Mouse (Mus musculus) frontal cortex, postnatal 25 days (tissue): ENCODE data around the gene Prpf6.

Experiments used
- DNase-seq, 2 experiments: peaks; one replicate each; pipeline ENCODE4 v3.0.0; 2022; ENCODE audit warnings: low spot score in 2 of 2

The Prpf6 gene

DNA sequence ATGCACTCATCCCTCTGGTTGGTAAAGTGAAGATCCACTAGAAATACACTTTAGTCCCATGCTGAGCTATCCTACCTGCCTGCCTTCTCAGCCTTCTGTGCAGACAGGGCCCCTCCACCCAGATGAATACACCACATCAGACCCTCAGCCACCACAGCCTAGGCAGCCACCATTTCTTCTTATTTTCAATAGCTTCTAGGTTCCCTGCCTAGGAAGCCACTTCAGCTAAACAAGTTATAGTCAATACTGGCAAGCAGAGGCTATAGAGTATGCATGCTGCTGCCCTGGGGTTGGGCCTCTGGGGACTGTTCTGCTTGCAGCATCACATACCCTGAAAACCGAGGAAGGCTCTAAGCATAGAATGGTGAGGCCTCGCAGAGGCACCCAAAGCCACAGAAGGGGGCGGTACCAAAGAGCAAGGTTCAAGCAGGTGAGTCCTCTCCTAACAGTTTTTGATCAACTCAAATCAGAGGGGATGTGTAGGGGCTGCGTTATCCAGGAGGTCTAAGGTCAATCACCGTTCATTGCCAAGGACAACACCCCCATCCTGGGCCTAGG, at the start of gene Prpf6:
Gene Prpf6 (plus strand): TSS at position 341 of the 558 bp plus-strand sequence.
- DNase-seq, result no peak

DNA sequence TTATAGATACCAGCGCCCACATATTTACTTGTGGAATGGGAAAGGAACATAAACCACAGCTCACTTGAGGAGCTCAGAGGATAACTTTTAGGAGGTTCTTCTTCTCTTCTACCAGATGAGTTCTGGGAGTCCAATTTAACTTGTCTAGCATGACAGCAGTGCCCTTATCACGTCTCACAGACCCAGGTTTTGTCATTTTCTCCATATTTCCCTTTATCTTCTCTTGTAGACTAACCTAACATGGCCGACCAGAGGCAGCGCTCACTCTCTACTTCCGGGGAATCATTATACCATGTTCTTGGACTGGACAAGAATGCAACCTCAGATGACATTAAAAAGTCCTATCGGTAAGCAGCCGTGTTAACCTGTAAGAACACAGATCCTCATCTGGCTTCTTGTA, 45.5 kb upstream of the Prpf6 start:
- no peak for DNase-seq

DNA sequence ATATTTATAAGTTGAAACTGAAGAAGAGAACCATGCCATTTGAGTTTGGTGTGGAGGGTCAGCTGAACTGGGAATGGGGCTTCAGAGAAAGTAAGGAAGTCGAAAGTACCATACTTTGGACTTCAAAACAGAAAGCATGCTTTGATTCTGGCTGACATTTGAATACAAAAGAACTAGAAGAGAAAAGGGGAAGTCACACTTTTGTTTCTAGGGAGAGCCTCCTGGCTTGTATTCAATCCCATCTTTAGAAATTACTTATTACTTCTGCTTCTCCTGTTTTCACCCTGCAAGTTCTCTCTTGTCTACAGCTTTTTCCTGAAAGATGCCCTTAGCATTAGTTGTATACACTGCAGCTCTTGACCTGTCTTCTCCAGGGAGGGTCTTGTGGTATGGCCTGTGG, 43.4 kb upstream of the Prpf6 start:
- DNase-seq, result no peak

DNA sequence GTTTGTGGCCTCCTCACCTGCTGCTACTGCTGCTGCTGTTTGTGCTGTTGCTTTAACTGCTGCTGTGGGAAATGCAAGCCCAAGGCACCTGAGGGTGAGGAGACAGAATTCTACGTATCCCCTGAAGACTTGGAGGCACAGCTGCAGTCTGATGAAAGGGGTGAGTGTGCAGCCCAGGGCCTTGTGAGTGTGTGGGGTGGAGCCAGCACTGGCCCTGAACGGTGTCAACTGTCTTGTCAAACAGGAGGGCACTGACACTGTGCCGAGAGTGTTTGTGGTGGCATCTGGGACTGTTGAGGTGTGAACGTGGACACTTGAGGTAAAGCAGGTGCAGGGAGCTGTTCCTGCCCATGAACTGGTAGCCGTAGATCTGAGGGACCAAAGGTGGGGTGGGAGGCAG, 43.0 kb upstream of the Prpf6 start:
- DNase-seq, result no peak

DNA sequence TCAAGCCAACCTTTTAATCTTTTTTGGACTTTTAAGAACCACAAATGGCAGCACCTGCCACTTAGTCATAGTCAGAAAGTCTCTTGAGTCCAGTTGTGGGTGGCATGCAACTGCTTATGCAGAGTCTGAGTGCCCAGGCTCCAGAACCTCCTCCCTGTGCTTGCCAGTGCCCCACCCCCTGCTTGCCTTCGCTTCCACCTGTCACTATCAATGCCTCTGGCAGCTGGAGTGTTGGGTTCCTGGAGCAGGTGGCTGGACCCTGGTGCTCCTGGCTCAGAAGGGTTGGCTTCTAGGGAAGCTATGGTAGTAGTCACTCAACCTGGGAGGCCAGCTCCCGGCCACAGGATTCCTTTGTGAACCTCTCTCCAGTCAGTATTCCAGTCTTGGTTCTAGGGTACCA, 41.4 kb upstream of the Prpf6 start:
- no peak for DNase-seq

DNA sequence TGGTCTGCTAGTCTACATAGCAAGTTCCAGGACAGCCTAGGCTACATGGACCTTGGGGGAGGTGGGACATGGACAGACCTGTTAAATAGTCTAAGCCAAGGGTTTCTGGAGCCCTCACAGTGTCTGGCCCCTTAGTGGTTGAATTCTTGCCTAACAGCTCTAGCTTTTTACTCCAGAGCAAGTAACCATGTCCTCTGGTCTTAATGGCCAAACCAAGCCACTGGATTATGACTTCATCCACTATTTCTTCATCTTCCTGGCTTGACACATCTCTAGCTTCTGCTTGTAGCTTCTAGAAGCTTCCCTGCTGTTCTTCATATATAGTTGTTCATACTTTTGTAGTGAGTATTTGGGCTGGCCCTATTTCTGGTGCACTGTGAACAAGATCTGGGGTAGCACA, 37.9 kb upstream of the Prpf6 start:
- DNase-seq, result no peak

DNA sequence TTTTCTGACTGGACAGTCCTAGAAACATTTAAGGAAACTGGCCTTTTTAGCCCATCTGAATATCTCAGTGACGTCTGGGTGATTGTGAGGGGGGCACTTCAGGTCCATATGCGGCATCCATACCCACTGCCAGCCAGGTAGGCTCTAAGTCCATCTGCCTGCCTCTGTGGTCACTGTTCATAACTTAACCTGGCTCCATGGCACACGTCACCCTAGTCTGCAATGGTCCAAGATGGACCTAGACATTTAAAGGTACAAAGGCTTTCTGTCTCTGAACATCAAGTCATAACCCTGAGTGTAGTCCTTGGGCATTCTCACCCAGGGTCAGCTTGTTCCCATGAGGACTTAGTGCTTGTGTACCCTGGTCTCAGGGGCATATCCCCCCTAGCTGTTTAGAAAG, 24.3 kb upstream of the Prpf6 start:
- DNase-seq, result no peak

DNA sequence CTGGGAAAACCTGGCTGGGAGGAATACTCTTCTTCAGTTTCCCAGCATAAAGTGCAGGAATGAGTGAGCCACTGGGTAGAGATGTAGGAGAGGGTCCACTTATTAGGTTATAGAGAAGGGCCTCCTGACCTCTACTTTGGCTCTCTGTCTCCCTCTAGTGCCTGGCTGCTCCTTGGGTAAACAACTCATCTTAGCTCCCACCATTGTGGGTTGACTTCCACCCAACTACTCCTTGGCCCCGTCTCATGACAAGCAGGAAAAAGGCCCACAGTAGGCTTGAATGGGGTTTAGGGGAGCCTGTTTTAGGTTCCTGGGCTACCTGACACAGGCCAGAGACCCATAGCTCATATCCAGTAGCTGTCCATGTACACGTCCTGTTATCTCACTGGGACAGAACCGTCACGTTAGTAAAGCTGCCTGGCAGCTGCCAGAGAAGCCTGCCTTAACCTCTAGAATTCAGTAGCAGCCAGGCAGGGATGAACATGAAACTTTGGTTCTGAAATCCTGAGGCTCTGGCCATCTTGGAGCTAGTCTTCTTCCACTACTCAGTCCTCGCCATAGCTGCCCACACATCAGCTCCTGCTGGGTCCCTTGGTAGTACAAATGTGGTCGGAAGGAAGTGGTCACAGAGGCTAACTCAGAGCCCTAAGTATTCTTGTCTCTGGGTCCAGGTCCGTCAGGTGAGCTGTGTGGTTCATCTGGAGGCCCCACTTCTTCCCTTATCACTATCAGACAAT, 23.2 kb upstream of the Prpf6 start:
- no peak for DNase-seq

DNA sequence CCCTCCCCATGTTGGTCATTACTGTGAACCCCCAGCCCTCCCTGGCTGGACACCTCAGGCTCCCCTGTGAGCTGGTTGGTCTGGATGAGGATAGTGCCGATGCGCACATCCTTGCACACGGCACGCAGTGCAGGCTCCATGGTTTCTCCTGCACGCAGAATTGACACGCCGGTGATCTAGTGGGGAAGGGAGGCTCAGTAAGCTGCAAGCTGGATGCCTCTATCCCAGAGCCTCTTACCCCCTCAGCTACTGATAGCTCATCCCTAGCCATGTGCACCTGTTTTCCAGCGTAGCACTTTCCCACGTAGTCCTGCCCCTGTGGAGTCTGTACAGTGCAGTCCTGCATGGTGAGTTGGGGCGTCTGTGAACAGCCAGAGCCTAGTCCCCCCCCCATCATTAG, 21.8 kb upstream of the Prpf6 start:
- no peak for DNase-seq

DNA sequence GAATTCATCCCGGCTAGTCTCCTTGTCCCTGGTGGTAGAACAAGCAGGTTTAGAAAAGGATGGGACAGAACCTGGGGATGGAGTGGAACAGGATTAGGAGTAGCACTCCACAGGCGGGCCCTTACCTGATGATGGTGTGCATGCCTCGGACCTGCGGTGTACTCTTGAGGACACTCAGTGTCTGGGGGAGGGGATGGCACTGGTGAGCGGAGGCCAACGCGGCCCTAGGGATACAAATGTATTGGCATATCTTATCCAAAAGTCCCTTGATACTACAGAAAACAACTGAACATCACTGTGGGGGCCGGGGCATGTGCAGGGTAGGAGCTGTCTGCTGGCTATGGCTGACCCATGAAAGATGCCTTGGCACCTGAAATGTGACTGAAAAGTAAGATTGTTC, 21.3 kb upstream of the Prpf6 start:
- no peak for DNase-seq

DNA sequence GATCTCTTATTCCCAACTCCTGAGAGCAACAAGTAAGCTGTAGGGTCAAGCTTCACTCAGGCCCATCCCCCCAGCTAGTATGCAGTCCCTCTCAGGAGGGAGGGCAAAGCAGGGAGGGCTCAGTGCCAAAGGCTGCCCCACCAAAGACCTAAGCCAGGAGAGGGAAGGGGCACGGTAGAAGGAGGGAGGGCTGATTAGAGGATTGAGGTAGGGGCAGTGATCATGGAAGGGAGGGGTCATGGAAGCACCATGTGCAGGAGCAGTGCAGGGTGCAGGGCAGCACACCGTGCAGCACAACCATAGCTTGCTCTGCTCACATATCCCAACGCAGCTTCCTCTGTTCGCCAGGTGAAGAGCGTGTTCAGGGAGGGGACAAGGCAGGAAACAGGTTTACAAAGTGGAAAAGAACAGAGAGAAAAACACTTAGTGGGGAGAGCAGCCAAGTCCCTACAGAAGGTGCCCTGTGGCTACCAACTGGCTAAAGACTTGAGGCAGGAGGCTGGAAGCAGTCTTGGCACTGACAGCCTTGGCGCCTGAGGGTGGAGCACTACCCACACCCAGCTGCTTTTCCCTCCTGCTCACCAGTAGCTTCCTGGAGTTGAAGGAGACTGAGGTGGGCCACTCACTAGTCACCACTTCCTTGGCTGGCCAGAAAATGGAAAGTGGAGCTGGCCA, 20.6 kb upstream of the Prpf6 start:
- DNase-seq, result no peak

DNA sequence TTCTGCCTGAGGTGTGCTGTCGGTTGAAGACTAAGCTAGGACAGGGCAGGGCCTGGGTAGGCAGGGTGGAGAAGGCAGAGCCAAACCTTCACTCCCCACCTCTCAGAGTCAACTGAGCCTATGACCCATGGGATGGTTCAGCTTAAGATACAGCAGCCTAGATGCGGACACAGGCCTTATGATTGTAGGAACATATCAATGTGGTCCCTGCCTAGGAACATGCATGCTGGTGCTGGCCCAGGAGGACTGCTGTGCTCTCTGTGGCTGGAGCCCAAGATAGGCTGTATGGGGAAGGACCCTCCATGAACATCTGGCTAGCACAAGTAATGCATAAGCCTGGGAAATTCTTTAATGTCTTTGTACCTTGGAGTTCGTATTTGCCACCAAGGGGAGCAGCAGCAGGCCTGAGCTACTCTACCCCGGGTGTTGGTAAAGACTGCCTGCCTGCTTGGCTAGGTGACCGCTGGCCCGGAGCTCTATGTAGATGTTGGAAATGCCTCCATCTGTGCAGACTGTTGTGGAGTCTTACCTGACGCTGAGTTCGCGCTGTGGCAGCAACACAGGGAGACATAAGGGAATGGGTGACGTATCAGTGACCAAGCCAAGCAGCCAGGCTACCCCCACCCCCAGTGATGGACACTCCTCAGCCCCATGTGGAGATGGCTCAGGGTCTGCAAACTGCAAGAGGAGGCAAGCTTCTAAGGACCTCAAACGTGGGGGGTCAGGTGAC, 19.6 kb upstream of the Prpf6 start:
- no peak for DNase-seq

DNA sequence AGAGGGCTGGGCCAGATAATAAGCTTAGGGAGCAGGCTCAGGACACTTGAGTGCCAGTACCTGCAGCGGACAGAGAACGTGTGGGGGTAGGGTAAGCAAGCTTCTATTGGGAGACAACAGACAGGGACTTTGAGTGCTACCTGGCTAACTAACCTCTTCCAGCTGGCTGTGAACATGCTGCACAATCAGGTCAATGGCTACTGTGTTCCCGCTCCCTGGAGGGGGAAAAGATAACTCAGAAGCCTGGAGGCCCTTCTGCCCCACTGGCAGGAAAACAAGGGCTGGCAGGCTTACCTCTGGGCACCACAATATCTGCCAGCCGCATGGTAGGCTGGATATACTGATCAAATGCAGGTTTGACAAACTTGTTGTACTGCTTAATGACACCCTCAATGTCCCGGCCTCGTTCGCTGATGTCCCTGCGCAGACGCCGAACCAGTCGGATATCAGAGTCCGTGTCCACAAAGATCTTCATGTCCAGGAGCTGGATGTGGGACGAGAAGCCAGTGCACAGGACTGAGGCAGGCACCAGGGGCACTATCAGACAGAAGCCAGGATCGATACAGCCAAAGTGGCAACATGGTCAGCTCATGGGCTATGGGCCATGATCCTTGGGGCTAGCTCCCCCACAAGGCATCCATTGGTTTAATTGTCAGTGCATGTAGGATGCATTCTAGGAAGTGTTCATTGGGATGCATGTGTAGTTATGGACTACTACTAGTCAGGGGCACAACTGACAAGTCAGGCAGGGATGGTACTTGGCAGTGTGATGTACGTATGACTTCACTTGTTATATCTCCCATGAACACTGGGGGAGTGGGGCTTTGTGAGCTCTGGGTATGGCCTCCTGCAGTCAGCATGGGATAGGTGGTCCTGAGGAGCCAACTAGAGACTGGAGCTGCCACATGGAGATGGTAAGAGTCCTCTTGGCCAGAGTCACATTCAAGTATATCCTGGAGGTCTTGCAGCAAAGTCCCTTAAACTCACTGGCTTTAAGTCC, 18.4 kb upstream of the Prpf6 start:
- no peak for DNase-seq

DNA sequence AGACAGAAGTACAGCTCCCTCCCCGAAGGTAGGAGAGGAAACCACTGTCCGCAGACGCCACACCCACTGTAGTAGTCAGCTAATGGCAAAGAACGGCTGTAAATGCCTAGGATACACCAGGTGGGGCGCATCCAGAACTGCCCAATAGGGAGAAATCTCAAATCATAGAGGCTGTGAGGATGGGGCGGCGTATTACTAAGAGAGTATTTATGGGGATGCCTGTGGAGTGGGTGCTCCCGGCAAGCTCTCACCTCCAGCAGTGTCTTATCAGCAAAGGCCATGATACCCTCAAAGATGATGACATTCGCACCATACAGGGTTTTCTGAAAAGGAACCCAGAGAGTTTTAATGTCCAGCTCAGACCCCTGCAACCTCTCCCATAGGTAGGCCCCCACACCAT, 17.7 kb upstream of the Prpf6 start:
- DNase-seq, result no peak

DNA sequence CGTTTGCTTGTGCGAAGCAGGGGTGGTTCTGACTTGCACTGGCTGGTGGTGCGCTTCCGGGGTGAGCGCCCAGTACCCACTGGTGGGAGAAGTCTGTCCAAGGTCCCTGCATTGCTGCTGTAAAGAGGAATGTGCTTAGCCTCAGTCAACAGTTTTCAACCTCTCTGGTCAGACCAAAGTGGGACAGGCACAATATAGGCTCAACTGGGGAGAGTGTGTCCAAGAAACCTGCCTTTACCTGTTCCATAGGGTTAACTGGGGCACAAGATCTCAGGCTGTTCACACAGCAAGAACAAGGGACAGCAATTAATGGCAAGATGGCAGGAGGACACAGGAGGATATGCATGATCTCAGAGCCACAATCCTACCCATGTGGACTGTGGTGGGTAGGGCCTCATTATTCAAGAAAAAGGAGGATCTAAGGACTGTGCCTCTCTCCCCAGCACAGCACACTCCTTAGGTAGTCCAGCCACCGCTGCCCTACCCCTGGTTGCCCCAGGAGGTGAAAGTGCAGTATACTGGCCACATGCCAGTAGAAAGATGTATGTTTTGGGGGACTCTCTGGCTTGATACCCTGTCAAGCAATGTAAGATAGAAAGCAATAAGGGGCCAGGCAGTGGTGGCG, 16.6 kb upstream of the Prpf6 start:
- no peak for DNase-seq

DNA sequence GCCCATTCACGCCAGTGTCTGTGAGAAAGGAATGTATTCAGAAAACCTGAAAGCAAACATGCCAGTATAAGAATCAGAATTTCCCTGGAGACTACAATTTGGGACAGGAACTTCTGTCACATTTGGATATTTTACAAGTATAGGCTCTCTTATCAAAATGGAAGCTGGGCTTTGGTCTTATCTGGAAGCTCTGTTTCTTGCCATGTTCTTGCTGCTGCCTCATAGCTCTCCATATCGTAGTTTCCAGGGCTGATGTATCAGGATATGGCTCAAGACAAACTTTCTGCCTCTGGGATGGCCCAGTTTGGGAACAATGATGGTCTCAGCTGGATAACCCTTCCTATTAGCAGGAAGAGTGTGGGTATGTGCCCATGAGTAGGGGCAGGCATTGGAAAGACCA, 15.1 kb upstream of the Prpf6 start:
- peak in 1 of 2 experiments; percentile 2 for DNase-seq

DNA sequence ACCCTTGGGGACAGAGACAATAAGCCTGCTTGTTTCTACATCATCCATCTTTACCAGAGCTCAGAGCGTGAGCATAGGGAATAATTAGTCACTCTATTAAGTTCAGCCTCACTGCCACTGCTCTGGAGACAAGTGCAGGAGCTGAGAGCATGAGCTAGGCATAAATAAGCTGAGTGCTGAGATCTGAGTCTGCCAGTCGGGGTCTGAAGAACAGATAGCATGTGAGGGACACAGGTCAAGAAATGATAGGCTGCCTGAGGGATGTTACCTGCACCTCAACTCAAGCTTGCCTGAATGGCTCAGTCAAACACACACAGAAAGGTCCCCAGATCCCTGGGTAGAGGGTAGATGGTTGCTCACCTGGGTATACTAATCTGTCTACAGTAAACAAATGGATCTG, 14.5 kb upstream of the Prpf6 start:
- peak in 1 of 2 experiments; percentile 1 for DNase-seq

DNA sequence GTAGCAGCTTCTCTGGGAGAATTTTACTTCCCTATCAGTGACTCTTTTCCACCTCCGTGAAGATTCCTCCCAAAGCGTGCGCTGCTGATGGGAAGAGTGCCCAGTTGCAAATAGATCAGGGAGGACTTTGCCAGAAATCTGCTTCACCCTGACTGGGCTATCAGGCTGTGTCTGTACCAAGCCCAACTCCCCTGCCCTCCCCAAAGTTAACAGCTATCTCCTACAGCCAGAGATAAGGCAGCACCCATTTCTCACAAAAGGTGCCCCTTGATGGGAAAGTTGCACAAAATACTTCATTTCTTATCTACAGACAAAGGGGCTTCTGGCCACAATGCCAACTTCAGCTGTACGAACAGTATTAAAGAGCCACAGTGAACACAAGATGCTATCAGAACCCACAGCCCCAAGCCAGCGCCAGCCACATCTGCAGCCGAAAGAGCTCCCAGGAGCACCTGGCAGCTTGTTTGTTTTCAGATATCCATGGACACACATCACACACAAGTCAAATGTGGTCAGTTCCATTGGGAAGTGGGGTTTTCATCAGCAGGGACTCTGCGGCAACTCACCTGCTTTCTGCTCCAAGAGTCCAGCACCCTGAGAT, 13.6 kb upstream of the Prpf6 start:
- DNase-seq, result peak in 1 of 2 experiments; percentile 2

DNA sequence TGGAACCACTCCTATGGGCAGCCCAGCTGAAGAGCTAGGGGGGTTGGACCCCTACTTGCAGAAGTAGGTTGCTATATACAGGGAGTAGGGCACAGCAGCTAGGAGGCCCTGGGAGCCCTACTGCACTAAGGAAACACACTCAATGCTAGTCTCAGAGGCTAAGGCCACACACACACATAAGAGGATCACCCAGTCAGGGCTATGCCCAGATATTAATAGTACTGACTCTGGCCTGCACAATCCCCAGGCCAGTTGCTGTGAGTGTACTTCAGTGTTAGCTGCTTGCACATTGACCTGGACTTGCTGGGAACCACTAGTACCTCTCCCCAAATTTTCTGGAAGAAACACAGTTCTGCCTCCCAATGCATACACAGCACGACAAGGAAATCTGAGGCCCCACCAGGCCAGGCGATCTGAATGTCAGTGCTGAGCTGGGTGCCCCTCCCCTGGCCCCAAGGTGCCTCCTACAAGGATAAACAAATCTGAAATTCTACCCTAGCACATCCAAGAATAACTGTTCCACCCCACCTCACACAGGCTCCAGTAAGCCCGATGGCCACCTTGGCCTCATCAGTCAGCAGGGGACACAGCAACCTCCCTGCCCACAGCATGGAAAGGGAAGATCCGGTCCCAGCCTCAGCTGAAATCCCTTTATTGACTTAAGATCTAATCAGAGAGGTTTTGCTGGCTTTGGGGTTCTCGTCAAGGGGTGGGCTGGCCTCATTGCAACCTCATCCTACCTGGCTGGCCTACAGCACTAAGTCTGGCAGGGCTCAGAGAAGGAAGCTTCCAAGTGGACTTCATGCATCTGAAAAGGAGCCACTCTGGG, 12.7 kb upstream of the Prpf6 start:
- peak in 1 of 2 experiments; percentile 2 for DNase-seq

DNA sequence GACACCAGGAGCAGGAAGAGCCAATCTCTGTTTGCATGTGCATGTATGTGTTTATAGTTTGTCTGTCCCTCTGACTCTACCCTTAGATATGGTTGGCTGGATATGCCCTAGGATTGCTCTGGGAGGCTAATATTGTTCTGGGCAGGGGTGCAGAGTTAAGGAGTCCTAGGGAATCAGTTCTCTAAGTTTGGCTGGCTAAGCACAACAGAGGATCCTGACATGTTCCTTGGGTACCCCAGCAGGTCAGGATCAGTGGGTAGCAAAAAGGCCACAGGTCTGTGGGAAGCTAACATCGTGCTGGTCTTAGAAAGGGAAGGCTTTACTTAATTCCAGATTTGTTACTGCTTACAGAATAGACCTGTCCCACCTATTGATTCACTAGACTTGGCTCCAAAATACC, 12.0 kb upstream of the Prpf6 start:
- DNase-seq, result no peak
